Mouse (Mus musculus): ENCODE results near the gene Ror1. TPM values are rescaled to one million over a fixed set of nuclear protein-coding genes. Genes with fewer than 3 reads are reported as not detected.

Ror1 gene
- total RNA-seq, 2 experiments from 2014 or later = 28.9 to 37.2 TPM

GRCm38 (mm10) chr4:100214324-100215215, 119.0 kb downstream of the Ror1 start:
- DNase-seq = peak; percentile 63

GRCm38 (mm10) chr4:100216587-100216986, 121.0 kb downstream of the Ror1 start:
- no peak for DNase-seq

GRCm38 (mm10) chr4:100219026-100219425, 123.4 kb downstream of the Ror1 start:
- DNase-seq = peak; percentile 32

GRCm38 (mm10) chr4:100219599-100219998, 124.0 kb downstream of the Ror1 start:
- DNase-seq = no peak

GRCm38 (mm10) chr4:100221978-100222737, 126.6 kb downstream of the Ror1 start:
- DNase-seq = peak; percentile 60

- no peak for DNase-seq
Measured at GRCm38 (mm10) chr4:100223532-100223931, 127.9 kb downstream of the Ror1 start.

GRCm38 (mm10) chr4:100223965-100224364, 128.4 kb downstream of the Ror1 start:
- DNase-seq = no peak

- DNase-seq = peak; percentile 81
Measured at GRCm38 (mm10) chr4:100226619-100227018, 131.0 kb downstream of the Ror1 start.

- DNase-seq = no peak
Measured at GRCm38 (mm10) chr4:100228106-100228505, 132.5 kb downstream of the Ror1 start.

- DNase-seq = no peak
Measured at GRCm38 (mm10) chr4:100230245-100230644, 134.7 kb downstream of the Ror1 start.

- no peak for DNase-seq
Measured at GRCm38 (mm10) chr4:100230963-100231362, 135.4 kb downstream of the Ror1 start.

GRCm38 (mm10) chr4:100231906-100232305, 136.3 kb downstream of the Ror1 start:
- peak; percentile 44 for DNase-seq

- DNase-seq = no peak
Measured at GRCm38 (mm10) chr4:100232541-100232940, 136.9 kb downstream of the Ror1 start.

GRCm38 (mm10) chr4:100233770-100234169, 138.2 kb downstream of the Ror1 start:
- DNase-seq = no peak

- DNase-seq = no peak
Measured at GRCm38 (mm10) chr4:100236339-100236738, 140.7 kb downstream of the Ror1 start.

- DNase-seq = no peak
Measured at GRCm38 (mm10) chr4:100242061-100242756, 146.6 kb downstream of the Ror1 start.

GRCm38 (mm10) chr4:100244250-100244649, 148.7 kb downstream of the Ror1 start:
- DNase-seq = no peak

GRCm38 (mm10) chr4:100244701-100245100, 149.1 kb downstream of the Ror1 start:
- DNase-seq = no peak

- DNase-seq = no peak
Measured at GRCm38 (mm10) chr4:100247826-100248225, 152.2 kb downstream of the Ror1 start.

GRCm38 (mm10) chr4:100248273-100248672, 152.7 kb downstream of the Ror1 start:
- no peak for DNase-seq

GRCm38 (mm10) chr4:100251270-100251669, 155.7 kb downstream of the Ror1 start:
- DNase-seq = no peak

GRCm38 (mm10) chr4:100252050-100252449, 156.5 kb downstream of the Ror1 start:
- no peak for DNase-seq

GRCm38 (mm10) chr4:100252646-100253045, 157.1 kb downstream of the Ror1 start:
- DNase-seq = no peak

All from heart, postnatal 4 days (tissue).